Mouse (Mus musculus) adrenal gland, postnatal 10 days (tissue): Measurements from ENCODE around the gene Gpr88. TPM values are rescaled to one million over a fixed set of nuclear protein-coding genes. Genes with fewer than 3 reads are reported as not detected.
"Not testable (repeated sequence)": the region's sequence is repeated elsewhere in the genome, so short reads cannot be mapped to it uniquely, and the experiment has no call there.

Source experiments
- DNase-seq: peaks from one replicate; pipeline ENCODE4 v3.0.0; 2021; ENCODE audit warnings: mixed read lengths
- total RNA-seq, 2 experiments: library from RNA; stranded (reverse); gene quantifications; 2 replicates each; pipeline ENCODE4 v1.2.3; 2021

Gpr88 gene
- total RNA-seq, 2 experiments from 2014 or later: 0.55 to 0.75 TPM

- no peak for DNase-seq
Observed at GRCm38 (mm10) chr3:116242685-116243084, 10.6 kb downstream of the Gpr88 start.

GRCm38 (mm10) chr3:116237527-116237926, 15.8 kb downstream of the Gpr88 start:
- DNase-seq: no peak

- no peak for DNase-seq
Observed at GRCm38 (mm10) chr3:116236856-116237255, 16.4 kb downstream of the Gpr88 start.

GRCm38 (mm10) chr3:116233515-116233914, 19.8 kb downstream of the Gpr88 start:
- no peak for DNase-seq

- no peak for DNase-seq
Observed at GRCm38 (mm10) chr3:116232763-116233162, 20.5 kb downstream of the Gpr88 start.

- DNase-seq: no peak
Observed at GRCm38 (mm10) chr3:116229336-116229735, 24.0 kb downstream of the Gpr88 start.

- no peak for DNase-seq
Observed at GRCm38 (mm10) chr3:116228360-116229245, 24.7 kb downstream of the Gpr88 start.

GRCm38 (mm10) chr3:116227383-116227782, 25.9 kb downstream of the Gpr88 start:
- DNase-seq: no peak

GRCm38 (mm10) chr3:116226915-116227314, 26.4 kb downstream of the Gpr88 start:
- no peak for DNase-seq

GRCm38 (mm10) chr3:116222511-116223243, 30.6 kb downstream of the Gpr88 start:
- peak; percentile 27 for DNase-seq

- peak; percentile 62 for DNase-seq
Observed at GRCm38 (mm10) chr3:116221686-116222010, 31.7 kb downstream of the Gpr88 start.

GRCm38 (mm10) chr3:116220980-116221685, 32.2 kb downstream of the Gpr88 start:
- DNase-seq: no peak

GRCm38 (mm10) chr3:116217398-116217797, 35.9 kb downstream of the Gpr88 start:
- DNase-seq: not testable (repeated sequence)

- DNase-seq: no peak
Observed at GRCm38 (mm10) chr3:116216261-116216660, 37.0 kb downstream of the Gpr88 start.

- no peak for DNase-seq
Observed at GRCm38 (mm10) chr3:116211639-116212038, 41.7 kb downstream of the Gpr88 start.

- DNase-seq: peak; percentile 28
Observed at GRCm38 (mm10) chr3:116210720-116211121, 42.6 kb downstream of the Gpr88 start.

GRCm38 (mm10) chr3:116209214-116209613, 44.1 kb downstream of the Gpr88 start:
- no peak for DNase-seq

GRCm38 (mm10) chr3:116206306-116206834, 46.9 kb downstream of the Gpr88 start:
- no peak for DNase-seq

- no peak for DNase-seq
Observed at GRCm38 (mm10) chr3:116205346-116206219, 47.7 kb downstream of the Gpr88 start.

GRCm38 (mm10) chr3:116204643-116205042, 48.7 kb downstream of the Gpr88 start:
- DNase-seq: no peak

GRCm38 (mm10) chr3:116203942-116204341, 49.4 kb downstream of the Gpr88 start:
- no peak for DNase-seq
